Mouse (Mus musculus) thymus, adult 2 months (tissue): ENCODE data around the gene Inpp5b.

Experiments
- CTCF ChIP-seq: fragments of 200-500 bp; IDR thresholded peaks from 2 replicates; pipeline ENCODE4 v1.5.1; 2012; ENCODE audit warnings: mild to moderate bottlenecking, control low read depth, low read length, moderate library complexity, borderline replicate concordance; ENCODE audit not compliant: control insufficient read depth, poor library complexity, insufficient read depth; ENCODE audit errors: extremely low read depth
- POLR2A ChIP-seq: fragments of 200-500 bp; IDR thresholded peaks from 2 replicates; pipeline ENCODE4 v1.6.1; 2012; ENCODE audit warnings: mild to moderate bottlenecking, low read length, control low read depth, moderate library complexity; ENCODE audit not compliant: control insufficient read depth, poor library complexity, insufficient read depth; ENCODE audit errors: extremely low read depth

DNA sequence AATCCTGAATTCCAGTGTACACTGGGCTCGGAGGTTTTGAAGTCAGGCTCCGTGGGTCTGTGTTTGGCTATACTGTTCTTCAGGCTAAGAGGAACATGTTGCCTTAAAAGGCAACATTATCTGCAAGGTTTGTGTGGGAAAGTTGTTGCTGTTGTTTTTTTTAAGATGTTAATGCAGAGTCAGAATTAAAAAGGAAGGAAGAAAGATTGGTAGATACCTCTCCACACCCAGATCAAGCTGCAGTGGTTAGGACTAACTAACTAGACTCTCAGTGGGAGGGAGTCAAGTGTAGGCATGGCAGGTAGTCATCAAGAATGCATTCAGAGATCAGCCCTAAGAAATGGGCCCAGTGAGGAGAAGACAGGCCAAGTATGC is 24.9 kb downstream of the Inpp5b start:
- TF ChIP-seq POLR2A (no peak), CTCF (no peak)
